Mouse (Mus musculus) hindbrain, embryonic 11.5 days (tissue): ENCODE data around the gene D10Jhu81e. TPM values are rescaled to one million over a fixed set of nuclear protein-coding genes. Genes with fewer than 3 reads are reported as not detected.

Experiments
- ATAC-seq: fragments of 200-750 bp; cut with Nextera tagmentation; 2 replicates; pipeline ENCODE4 v1.8.0; 2017; ENCODE audit warnings: mild to moderate bottlenecking, moderate TSS enrichment, moderate library complexity; ENCODE audit not compliant: low FRiP score
- DNase-seq: peaks from one replicate; pipeline ENCODE4 v3.0.0-alpha.2; 2015; ENCODE audit warnings: low spot score
- H3K27ac ChIP-seq: fragments of 300-500 bp; sonication (generic); 2 replicates; pipeline ENCODE4 v1.5.1; 2014; ENCODE audit warnings: mild to moderate bottlenecking, low read depth, low read length
- H3K27me3 ChIP-seq: fragments of 300-500 bp; sonication (generic); 2 replicates; pipeline ENCODE4 v1.6.1; 2014; ENCODE audit warnings: mild to moderate bottlenecking, low read length, moderate library complexity, mixed read lengths; ENCODE audit not compliant: control insufficient read depth, insufficient read depth
- H3K36me3 ChIP-seq: fragments of 300-500 bp; sonication (generic); 2 replicates; pipeline ENCODE4 v1.6.1; 2014; ENCODE audit warnings: mild to moderate bottlenecking, low read length, moderate library complexity, mixed read lengths; ENCODE audit not compliant: control insufficient read depth, insufficient read depth
- H3K4me1 ChIP-seq: fragments of 300-500 bp; sonication (generic); replicated peaks from 2 replicates; pipeline ENCODE4 v1.6.1; 2014; ENCODE audit warnings: low read length, mixed read lengths; ENCODE audit not compliant: control insufficient read depth, insufficient read depth
- H3K4me2 ChIP-seq: fragments of 300-500 bp; sonication (generic); replicated peaks from 2 replicates; pipeline ENCODE4 v1.6.1; 2014; ENCODE audit warnings: mild to moderate bottlenecking, low read depth, low read length
- H3K4me3 ChIP-seq: fragments of 300-500 bp; sonication (generic); 2 replicates; pipeline ENCODE4 v1.5.1; 2014; ENCODE audit warnings: low read depth, low read length
- H3K9ac ChIP-seq: fragments of 300-500 bp; sonication (generic); 2 replicates; pipeline ENCODE4 v1.6.1; 2014; ENCODE audit warnings: low read depth, low read length
- H3K9me3 ChIP-seq: fragments of 300-500 bp; sonication (generic); 2 replicates; pipeline ENCODE4 v1.6.1; 2016; ENCODE audit warnings: low read length; ENCODE audit not compliant: control insufficient read depth
- WGBS: fragments of 180-500 bp; shearing (Covaris S2); extraction: QIAGEN DNeasy Blood & Tissue Kit; methylation state at CpG from one replicate; pipeline ENCODE4 v1.1.7; 2014; 5-methylcytosine and 5-hydroxymethylcytosine counted together
- polyA plus RNA-seq: library from polyadenylated mRNA; unstranded; fragments of >200 nt; fragmentation: Nextera tagmentation; extraction: Ambion mirVana; gene quantifications from 2 replicates; pipeline ENCODE4 v1.2.1, GENCODE M21; 2014

D10Jhu81e gene
- polyA plus RNA-seq, 1 experiment from 2014 or later: 13.6 TPM

GRCm38 (mm10) chr10:78140843-78141242 lies 28.7 kb downstream of the D10Jhu81e start:
- Histone ChIP-seq H3K27ac (no peak overlapping the region), H3K4me3 (no peak overlapping the region), H3K4me2 (no peak overlapping the region), H3K36me3 (no peaks in the 10 kb centered on the region), H3K9ac (no peak overlapping the region), H3K9me3 (no peaks in the 10 kb centered on the region), H3K27me3 (no peaks in the 10 kb centered on the region), H3K4me1 (no peaks in the 10 kb centered on the region)
- no peak for DNase-seq
- no peak for ATAC-seq
- 86% methylated on average over 3 of the region's 3 CpGs for WGBS

DNA sequence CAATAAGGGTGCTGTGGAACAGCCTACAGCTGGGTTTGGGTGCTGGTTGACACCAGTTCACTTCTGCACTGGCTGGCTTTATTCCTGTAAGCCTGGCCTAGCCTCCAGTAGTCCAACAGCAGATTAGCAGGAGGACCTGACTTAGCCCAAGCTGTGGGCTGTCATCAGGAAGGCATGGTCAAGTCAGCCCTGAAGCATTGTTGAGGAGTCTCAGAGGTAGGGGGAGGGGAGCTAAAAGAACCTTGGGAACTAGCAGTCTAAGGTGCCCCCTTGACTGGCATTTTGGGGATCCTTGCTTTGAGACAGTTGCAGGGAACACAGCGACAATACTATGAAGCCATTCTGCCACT lies 29.4 kb downstream of the D10Jhu81e start:
- WGBS: 86% methylated on average over 1 of the region's 1 CpGs
- Histone ChIP-seq H3K27ac (no peak overlapping the region), H3K9ac (no peak overlapping the region), H3K27me3 (no peaks in the 10 kb centered on the region), H3K9me3 (no peaks in the 10 kb centered on the region), H3K4me2 (no peak overlapping the region), H3K36me3 (no peaks in the 10 kb centered on the region), H3K4me3 (no peak overlapping the region), H3K4me1 (no peaks in the 10 kb centered on the region)
- DNase-seq: no peak
- no peak for ATAC-seq

- DNase-seq: no peak
Measured at GRCm38 (mm10) chr10:78139572-78140250, 29.9 kb downstream of the D10Jhu81e start.

DNA sequence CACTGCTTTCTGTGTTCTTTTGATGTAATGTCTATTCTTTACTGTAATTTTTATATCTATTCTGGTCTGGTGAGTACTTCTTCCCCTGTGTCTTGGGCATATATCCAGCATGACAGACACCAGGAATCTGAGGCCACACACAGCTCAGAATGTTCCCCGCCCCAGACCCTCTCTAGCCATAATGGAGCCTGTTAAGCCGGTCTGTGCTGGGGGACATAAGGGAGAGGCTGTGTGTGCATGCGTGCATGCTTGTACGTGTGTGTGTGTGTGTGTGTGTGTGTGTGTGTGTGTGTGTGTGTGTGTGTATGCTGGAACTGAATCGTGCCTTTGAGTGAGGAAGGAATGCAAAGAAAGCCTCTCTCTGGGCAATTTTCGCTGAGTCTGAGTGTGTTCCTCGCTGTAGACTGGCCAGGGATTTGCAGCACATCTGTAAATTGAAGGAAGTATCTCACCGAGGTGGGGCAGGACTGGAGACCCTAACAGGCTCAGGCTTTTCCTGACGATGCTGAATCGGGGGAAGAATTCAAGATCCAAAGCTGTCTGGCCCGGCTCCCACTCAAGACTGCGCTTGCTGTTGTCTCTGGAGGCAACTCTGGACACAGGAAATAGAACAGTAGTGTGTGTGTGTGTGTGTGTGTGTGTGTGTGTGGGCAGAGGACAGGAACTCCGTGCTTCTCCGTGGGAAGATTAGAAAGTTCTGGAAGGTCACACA lies 30.6 kb downstream of the D10Jhu81e start:
- WGBS: 68% methylated on average over 14 of the region's 14 CpGs
- Histone ChIP-seq H3K27ac (no peak overlapping the region), H3K36me3 (no peaks in the 10 kb centered on the region), H3K9ac (no peak overlapping the region), H3K4me3 (no peak overlapping the region), H3K27me3 (no peaks in the 10 kb centered on the region), H3K4me1 (0 out of 2 replicates have a peak, but pooled peaks cover 3% of the 10 kb centered on the region), H3K4me2 (no peak overlapping the region), H3K9me3 (no peaks in the 10 kb centered on the region)
- DNase-seq (no peak), ATAC-seq (no peak)

More at GRCm38 (mm10) chr10:78139572-78140250, 29.9 kb downstream of the D10Jhu81e start:
- no peak overlapping the region for H3K27ac ChIP-seq
- no peaks in the 10 kb centered on the region for H3K27me3 ChIP-seq
- H3K4me3 ChIP-seq: no peak overlapping the region
- ATAC-seq: no peak
- H3K9me3 ChIP-seq: no peaks in the 10 kb centered on the region
- 0 out of 2 replicates have a peak, but pooled peaks cover 3% of the 10 kb centered on the region for H3K4me1 ChIP-seq
- 71% methylated on average over 11 of the region's 11 CpGs for WGBS
- H3K9ac ChIP-seq: no peak overlapping the region
- no peak overlapping the region for H3K4me2 ChIP-seq
- no peaks in the 10 kb centered on the region for H3K36me3 ChIP-seq

DNA sequence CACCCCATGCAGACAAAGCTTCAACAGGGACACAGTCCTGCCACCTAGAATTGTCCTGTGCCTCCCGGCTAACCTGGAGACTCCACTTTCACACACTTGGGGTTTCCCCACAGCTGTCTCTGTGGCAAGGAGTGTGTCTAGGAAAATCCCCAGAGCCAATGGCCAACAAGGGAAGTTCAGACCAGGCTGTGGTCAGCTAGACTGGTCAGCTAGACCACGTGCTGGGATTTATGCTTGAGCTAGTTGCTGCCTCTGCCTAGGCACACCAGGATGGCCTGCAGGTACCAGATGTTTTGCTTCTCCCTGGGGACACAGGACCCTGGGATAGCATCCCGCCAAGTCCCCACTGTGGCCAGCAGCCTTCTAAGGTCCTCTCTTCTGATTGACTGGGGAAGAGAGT lies 32.4 kb downstream of the D10Jhu81e start:
- Histone ChIP-seq H3K27me3 (no peaks in the 10 kb centered on the region), H3K9me3 (no peaks in the 10 kb centered on the region), H3K4me1 (0 out of 2 replicates have a peak, but pooled peaks cover 3% of the 10 kb centered on the region), H3K27ac (no peak overlapping the region), H3K4me3 (no peak overlapping the region), H3K4me2 (no peak overlapping the region), H3K36me3 (no peaks in the 10 kb centered on the region), H3K9ac (no peak overlapping the region)
- DNase-seq (no peak), ATAC-seq (no peak)
- 94% methylated on average over 3 of the region's 3 CpGs for WGBS

DNA sequence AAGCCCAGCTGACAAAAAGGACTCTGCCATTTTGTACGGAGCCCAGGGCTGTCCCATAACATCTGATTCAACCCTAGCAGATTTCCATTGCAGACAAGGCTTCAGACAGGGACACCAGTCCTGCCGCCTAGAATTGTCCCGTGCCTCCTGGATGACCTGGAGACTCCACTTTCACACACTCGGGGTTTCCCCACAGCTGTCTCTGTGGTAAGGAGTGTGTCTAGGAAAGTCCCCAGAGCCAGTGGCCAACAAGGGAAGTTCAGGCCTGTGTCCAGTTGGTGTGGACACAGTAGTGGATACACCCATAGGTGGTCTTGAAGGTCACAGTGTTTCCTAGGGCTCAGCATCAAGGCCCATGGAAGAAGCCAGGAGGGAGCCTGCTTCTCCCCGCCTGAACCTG lies 33.6 kb downstream of the D10Jhu81e start:
- WGBS: 86% methylated on average over 5 of the region's 5 CpGs
- ATAC-seq (no peak), DNase-seq (no peak)

GRCm38 (mm10) chr10:78134975-78135798 lies 34.4 kb downstream of the D10Jhu81e start:
- Histone ChIP-seq H3K9ac (no peak overlapping the region), H3K36me3 (no peaks in the 10 kb centered on the region), H3K4me1 (0 out of 2 replicates have a peak, but pooled peaks cover 3% of the 10 kb centered on the region), H3K9me3 (no peaks in the 10 kb centered on the region), H3K27ac (no peak overlapping the region), H3K27me3 (no peaks in the 10 kb centered on the region), H3K4me2 (peak overlapping the region; percentile 26), H3K4me3 (no peak overlapping the region)
- DNase-seq: peak; percentile 64
- 16% methylated on average over 14 of the region's 14 CpGs for WGBS
- peak; percentile 43; the same call in 1 of the 2 replicates for ATAC-seq

More for the DNA sequence above, 33.6 kb downstream of the D10Jhu81e start:
- H3K27ac ChIP-seq: no peak overlapping the region
- no peak overlapping the region for H3K4me2 ChIP-seq
- no peaks in the 10 kb centered on the region for H3K9me3 ChIP-seq
- no peaks in the 10 kb centered on the region for H3K36me3 ChIP-seq
- no peak overlapping the region for H3K4me3 ChIP-seq
- H3K9ac ChIP-seq: no peak overlapping the region
- 0 out of 2 replicates have a peak, but pooled peaks cover 3% of the 10 kb centered on the region for H3K4me1 ChIP-seq
- H3K27me3 ChIP-seq: no peaks in the 10 kb centered on the region

- Histone ChIP-seq H3K27ac (no peak overlapping the region), H3K9ac (no peak overlapping the region), H3K4me3 (no peak overlapping the region), H3K27me3 (no peaks in the 10 kb centered on the region), H3K4me1 (0 out of 2 replicates have a peak, but pooled peaks cover 3% of the 10 kb centered on the region), H3K36me3 (no peaks in the 10 kb centered on the region), H3K4me2 (no peak overlapping the region), H3K9me3 (no peaks in the 10 kb centered on the region)
- WGBS: 76% methylated on average over 4 of the region's 4 CpGs
- DNase-seq (no peak), ATAC-seq (no peak)
Measured at GRCm38 (mm10) chr10:78134400-78134799, 35.2 kb downstream of the D10Jhu81e start.
